Mouse (Mus musculus): ENCODE data around the gene 1520401A03Rik. TPM values are rescaled to one million over a fixed set of nuclear protein-coding genes. Genes with fewer than 3 reads are reported as not detected.

1520401A03Rik gene
- polyA plus RNA-seq, 1 experiment from 2014 or later: not detected

GRCm38 (mm10) chr17:23672761-23673160 is 49.8 kb downstream of the 1520401A03Rik start:
- CTCF ChIA-PET: interaction anchor here (1.2 kb wide), 1 partner anchor 9 kb away, joined by 3 read pairs; no protein-coding TSS in a partner anchor
- no peaks in the 10 kb centered on the region for H3K27me3 ChIP-seq

GRCm38 (mm10) chr17:23671519-23671918 is 51.1 kb downstream of the 1520401A03Rik start:
- ChIA-PET CTCF (no interaction called here), POLR2A (no interaction called here)
- in situ Hi-C loops (cut with MboI; ENCODE audit: low pct_unique_long_range_greater_than_20kb): no loop called here
- no peak for DNase-seq (ENCODE audit: low read depth, low spot score)
- TF ChIP-seq CTCF (IDR thresholded peaks at IDR 0.05): no peak
- no peaks in the 10 kb centered on the region for H3K27me3 ChIP-seq
- no peak for ATAC-seq

More at GRCm38 (mm10) chr17:23672761-23673160, 49.8 kb downstream of the 1520401A03Rik start:
- POLR2A ChIA-PET: interaction anchor here (0.8 kb wide), 1 partner anchor 12 kb away, joined by 3 read pairs; the partner anchor contains the start of gene Bicdl2
- ATAC-seq: no peak
- no peak for TF ChIP-seq CTCF (IDR thresholded peaks at IDR 0.05)
- no peak for DNase-seq (ENCODE audit: low read depth, low spot score)
- in situ Hi-C loops (cut with MboI; ENCODE audit: low pct_unique_long_range_greater_than_20kb): no loop called here

GRCm38 (mm10) chr17:23670516-23671074 is 52.0 kb downstream of the 1520401A03Rik start:
- no peak for TF ChIP-seq CTCF (IDR thresholded peaks at IDR 0.05)
- ATAC-seq (no peak), DNase-seq (ENCODE audit: low read depth, low spot score) (no peak)
- ChIA-PET POLR2A (no interaction called here), CTCF (interaction anchor here (1.0 kb wide), 1 partner anchor 11 kb away, joined by 3 read pairs; no protein-coding TSS in a partner anchor)
- no peaks in the 10 kb centered on the region for H3K27me3 ChIP-seq
- in situ Hi-C loops (cut with MboI; ENCODE audit: low pct_unique_long_range_greater_than_20kb): no loop called here

DNA sequence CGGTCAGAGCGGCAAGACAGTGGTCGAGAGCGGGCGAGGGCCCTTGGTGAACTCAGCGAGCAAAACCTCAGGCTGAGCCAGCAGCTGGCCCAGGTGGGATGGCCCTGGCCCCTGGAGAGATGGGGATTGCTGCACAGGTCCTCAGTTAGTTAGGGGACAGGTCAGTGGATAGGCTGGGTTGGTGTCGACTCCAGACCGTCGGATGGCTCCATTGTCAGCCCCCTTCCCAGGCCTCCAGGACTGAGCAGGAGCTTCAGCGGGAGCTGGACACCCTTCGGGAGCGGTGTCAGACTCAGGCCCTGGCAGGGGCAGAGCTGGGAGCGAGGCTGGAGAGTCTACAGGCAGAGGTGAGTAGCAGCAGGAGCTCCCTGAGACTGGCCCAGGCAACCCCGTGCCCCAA is 57.1 kb downstream of the 1520401A03Rik start:
- ATAC-seq: no peak
- no peak for TF ChIP-seq CTCF (IDR thresholded peaks at IDR 0.05)
- no peak for DNase-seq (ENCODE audit: low read depth, low spot score)
- H3K27me3 ChIP-seq: no peaks in the 10 kb centered on the region
- ChIA-PET CTCF (interaction anchor here (1.5 to 3.7 kb wide), 2 partner anchors 35 to 41 kb away, joined by 4 to 16 read pairs; no protein-coding TSS in a partner anchor), POLR2A (interaction anchor here (1.4 kb wide), 1 partner anchor 9 kb away, joined by 4 read pairs; the partner anchor contains the start of gene Thoc6)
- in situ Hi-C loops (cut with MboI; ENCODE audit: low pct_unique_long_range_greater_than_20kb): no loop called here

DNA sequence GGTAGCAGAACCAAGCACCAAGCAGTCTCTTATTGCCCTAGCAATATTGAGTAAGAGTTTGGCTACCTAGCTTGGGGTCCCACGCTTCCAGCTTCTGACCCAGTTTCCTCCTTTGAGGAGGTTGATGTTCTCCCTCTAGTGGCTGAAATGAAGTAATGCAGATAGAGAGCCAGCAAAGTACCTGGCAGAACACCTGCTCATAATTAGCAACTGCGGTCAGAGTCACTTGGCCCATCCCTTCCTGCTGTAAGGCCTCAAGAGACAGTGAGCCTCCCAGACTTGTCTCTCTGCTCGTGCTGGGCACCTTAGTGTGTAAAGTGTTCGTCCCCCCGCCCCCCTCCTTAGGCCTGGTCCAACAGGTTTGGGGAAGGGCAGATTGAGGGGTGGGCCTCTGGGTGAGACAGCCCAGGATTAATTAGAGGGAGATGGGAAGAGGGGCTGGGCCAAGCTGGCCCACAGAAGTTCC is 58.0 kb downstream of the 1520401A03Rik start:
- DNase-seq (ENCODE audit: low read depth, low spot score): no peak
- CTCF ChIA-PET: interaction anchor here (0.7 to 3.7 kb wide), 10 partner anchors 8 to 103 kb away, joined by 3 to 16 read pairs (median 3); no protein-coding TSS in a partner anchor
- in situ Hi-C loops (cut with MboI; ENCODE audit: low pct_unique_long_range_greater_than_20kb): loop anchor here (5.0 kb wide), 1 partner anchor 38 kb away; no protein-coding TSS in a partner anchor
- no peak for TF ChIP-seq CTCF (IDR thresholded peaks at IDR 0.05)
- no peaks in the 10 kb centered on the region for H3K27me3 ChIP-seq
- ATAC-seq: no peak
- POLR2A ChIA-PET: interaction anchor here (0.8 to 1.4 kb wide), 2 partner anchors 10 to 13 kb away, joined by 3 to 4 read pairs; partner anchors contain the start of gene Thoc6

DNA sequence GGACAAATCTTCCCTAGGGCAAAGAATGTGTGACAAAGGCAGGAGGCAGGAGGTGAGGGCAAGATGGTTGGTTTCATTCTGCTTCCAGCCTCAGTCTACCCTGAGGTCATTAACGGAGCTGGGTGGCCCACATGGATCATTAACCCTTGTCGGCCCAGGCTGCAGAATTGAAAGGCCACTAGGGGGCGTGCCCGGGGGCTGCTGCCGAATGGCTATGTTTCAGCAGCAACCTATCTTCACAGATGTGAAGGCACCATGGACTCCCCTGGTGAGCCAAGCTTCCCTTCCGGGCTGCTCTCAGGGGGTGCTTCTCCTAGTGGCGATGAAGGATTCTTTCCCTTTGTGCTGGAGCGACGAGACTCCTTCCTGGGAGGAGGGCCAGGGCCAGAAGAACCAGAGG is 61.1 kb downstream of the 1520401A03Rik start:
- no peak for DNase-seq (ENCODE audit: low read depth, low spot score)
- POLR2A ChIA-PET: no interaction called here
- CTCF ChIA-PET: interaction anchor here (1.2 to 3.4 kb wide), 5 partner anchors 10 to 45 kb away, joined by 3 to 12 read pairs (median 8); no protein-coding TSS in a partner anchor

GRCm38 (mm10) chr17:23660876-23661200 is 61.7 kb downstream of the 1520401A03Rik start:
- no peaks in the 10 kb centered on the region for H3K27me3 ChIP-seq
- ATAC-seq (no peak), DNase-seq (ENCODE audit: low read depth, low spot score) (no peak)
- CTCF ChIA-PET: interaction anchor here (1.2 to 3.4 kb wide), 6 partner anchors 9 to 46 kb away, joined by 3 to 12 read pairs (median 6); no protein-coding TSS in a partner anchor
- POLR2A ChIA-PET: no interaction called here
- no peak for TF ChIP-seq CTCF (IDR thresholded peaks at IDR 0.05)
- in situ Hi-C loops (cut with MboI; ENCODE audit: low pct_unique_long_range_greater_than_20kb): loop anchor here (5.0 kb wide), 1 partner anchor 41 kb away; no protein-coding TSS in a partner anchor

More for the DNA sequence above, 61.1 kb downstream of the 1520401A03Rik start:
- in situ Hi-C loops (cut with MboI; ENCODE audit: low pct_unique_long_range_greater_than_20kb): loop anchor here (5.0 kb wide), 1 partner anchor 41 kb away; no protein-coding TSS in a partner anchor
- TF ChIP-seq CTCF (IDR thresholded peaks at IDR 0.05): no peak
- ATAC-seq: no peak
- H3K27me3 ChIP-seq: no peaks in the 10 kb centered on the region

DNA sequence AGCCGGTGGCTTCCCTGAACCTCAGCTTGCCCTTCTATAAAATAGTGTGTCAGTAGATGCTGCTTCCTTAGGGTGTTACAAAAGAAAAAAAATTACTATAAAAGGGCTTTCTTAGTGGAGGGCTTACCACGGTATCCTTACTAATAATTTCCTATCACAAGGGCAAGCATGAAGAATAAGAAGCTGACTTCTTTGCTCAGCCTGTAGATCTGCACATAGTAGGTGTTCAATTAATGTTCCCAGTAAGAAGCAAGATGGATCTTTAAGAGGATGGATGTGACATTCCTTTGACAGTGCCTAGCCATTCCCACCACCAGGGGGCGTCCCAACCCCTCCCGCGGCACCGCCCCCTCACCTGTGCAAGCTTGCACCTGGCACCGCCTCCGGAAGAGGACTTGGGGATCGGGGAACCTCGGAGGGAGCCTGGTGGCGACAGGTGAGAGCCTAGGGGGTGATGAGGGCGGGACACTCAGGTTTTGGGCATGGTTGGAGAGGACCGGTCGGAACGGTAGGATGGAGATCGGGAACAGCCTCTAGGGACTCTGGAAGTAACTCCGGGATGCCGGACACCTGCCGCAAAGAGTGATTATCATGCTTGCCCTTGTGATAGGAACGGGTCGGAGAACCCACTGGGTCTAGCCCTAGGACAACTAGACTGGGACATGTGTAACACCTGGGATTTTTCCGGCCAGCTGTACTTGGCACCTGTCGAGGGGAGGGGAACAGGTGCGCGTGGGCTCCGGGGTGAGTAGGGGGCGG is 62.3 kb downstream of the 1520401A03Rik start, which contains the start of gene Bicdl2:
Gene Bicdl2 (plus strand): TSS at position 390 of the 759 bp plus-strand sequence.
- DNase-seq (ENCODE audit: low read depth, low spot score) (no peak), ATAC-seq (no peak)
- POLR2A ChIA-PET: interaction anchor here (0.7 kb wide), 1 partner anchor 12 kb away, joined by 3 read pairs; no protein-coding TSS in a partner anchor
- H3K27me3 ChIP-seq: no peaks in the 10 kb centered on the region
- in situ Hi-C loops (cut with MboI; ENCODE audit: low pct_unique_long_range_greater_than_20kb): loop anchor here (5.0 kb wide), 1 partner anchor 42 kb away; no protein-coding TSS in a partner anchor
- TF ChIP-seq CTCF (IDR thresholded peaks at IDR 0.05): no peak
- CTCF ChIA-PET: interaction anchor here (0.9 to 3.4 kb wide), 11 partner anchors 8 to 100 kb away, joined by 3 to 12 read pairs (median 3); no protein-coding TSS in a partner anchor

DNA sequence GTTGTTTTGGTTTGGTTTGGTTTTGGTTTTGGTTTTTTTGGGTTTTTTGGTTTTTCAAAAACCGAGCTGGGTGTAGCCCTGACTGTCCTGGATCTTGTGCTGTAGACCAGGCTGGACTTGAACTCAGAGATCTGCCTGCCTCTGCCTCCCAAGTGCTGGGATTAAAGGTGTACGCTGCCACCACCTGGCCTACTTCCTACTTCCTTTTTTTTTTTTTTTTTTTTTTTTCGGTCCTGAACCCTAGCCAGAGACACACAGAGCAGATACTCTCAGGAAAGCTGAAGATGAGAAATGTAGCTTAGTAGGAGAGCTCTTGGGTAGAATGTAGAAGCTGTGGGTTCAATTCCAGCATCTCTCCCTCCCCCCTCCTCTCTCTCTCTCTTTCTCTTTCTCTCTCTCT is 64.1 kb downstream of the 1520401A03Rik start:
- DNase-seq (ENCODE audit: low read depth, low spot score): no peak
- in situ Hi-C loops (cut with MboI; ENCODE audit: low pct_unique_long_range_greater_than_20kb): no loop called here
- CTCF ChIA-PET: interaction anchor here (0.7 to 2.0 kb wide), 6 partner anchors 11 to 90 kb away, joined by 3 to 9 read pairs (median 4); no protein-coding TSS in a partner anchor
- no peaks in the 10 kb centered on the region for H3K27me3 ChIP-seq
- POLR2A ChIA-PET: interaction anchor here (0.7 kb wide), 1 partner anchor 103 kb away, joined by 4 read pairs; no protein-coding TSS in a partner anchor
- ATAC-seq: no peak
- no peak for TF ChIP-seq CTCF (IDR thresholded peaks at IDR 0.05)

Other genes starting within 250 kb of the 1520401A03Rik start
- not detected for gene Vmn2r117, start 243.1 kb downstream of the 1520401A03Rik start, polyA plus RNA-seq (2021)
- 8.6 TPM for gene Zfp213, start 158.5 kb downstream of the 1520401A03Rik start, polyA plus RNA-seq (2021)
- 6.8 TPM for gene Zfp13, start 123.3 kb downstream of the 1520401A03Rik start, polyA plus RNA-seq (2021)
- not detected for gene Zscan10, start 121.9 kb downstream of the 1520401A03Rik start, polyA plus RNA-seq (2021)
- not detected for gene Mmp25, start 77.5 kb downstream of the 1520401A03Rik start, polyA plus RNA-seq (2021)
- gene Bicdl2, start 62.3 kb downstream of the 1520401A03Rik start, polyA plus RNA-seq (2021): 0.22 TPM
- 261 TPM for gene Hcfc1r1, start 49.2 kb downstream of the 1520401A03Rik start, polyA plus RNA-seq (2021)
- gene Thoc6, start 48.9 kb downstream of the 1520401A03Rik start, polyA plus RNA-seq (2021): 32.9 TPM
- gene Tnfrsf12a, start 45.3 kb downstream of the 1520401A03Rik start, polyA plus RNA-seq (2021): 421 TPM
- not detected for gene Cldn6, start 43.5 kb downstream of the 1520401A03Rik start, polyA plus RNA-seq (2021)
- gene Cldn9, start 38.8 kb downstream of the 1520401A03Rik start, polyA plus RNA-seq (2021): 0.05 TPM
- gene Pkmyt1, start 3.6 kb upstream of the 1520401A03Rik start, polyA plus RNA-seq (2021): 13.3 TPM
- 7.3 TPM for gene Paqr4, start 18.1 kb upstream of the 1520401A03Rik start, polyA plus RNA-seq (2021)
- not detected for gene Kremen2, start 23.1 kb upstream of the 1520401A03Rik start, polyA plus RNA-seq (2021)
- 96.0 TPM for gene Flywch1, start 48.8 kb upstream of the 1520401A03Rik start, polyA plus RNA-seq (2021)
- gene Flywch2, start 63.3 kb upstream of the 1520401A03Rik start, polyA plus RNA-seq (2021): 7.9 TPM
- gene Srrm2, start 67.7 kb upstream of the 1520401A03Rik start, polyA plus RNA-seq (2021): 314 TPM
- 610 TPM for gene Elob, start 106.4 kb upstream of the 1520401A03Rik start, polyA plus RNA-seq (2021)
- gene Prss33, start 113.3 kb upstream of the 1520401A03Rik start, polyA plus RNA-seq (2021): not detected
- gene Prss32, start 121.1 kb upstream of the 1520401A03Rik start, polyA plus RNA-seq (2021): 0.45 TPM
- 0.35 TPM for gene Prss41, start 121.4 kb upstream of the 1520401A03Rik start, polyA plus RNA-seq (2021)
- gene Prss21, start 145.3 kb upstream of the 1520401A03Rik start, polyA plus RNA-seq (2021): not detected
- not detected for gene Dcpp1, start 158.1 kb upstream of the 1520401A03Rik start, polyA plus RNA-seq (2021)
- not detected for gene Dcpp2, start 158.1 kb upstream of the 1520401A03Rik start, polyA plus RNA-seq (2021)
- gene Dcpp3, start 194.7 kb upstream of the 1520401A03Rik start, polyA plus RNA-seq (2021): not detected
- not detected for gene Sbp, start 218.9 kb upstream of the 1520401A03Rik start, polyA plus RNA-seq (2021)
- gene Sbpl, start 232.5 kb upstream of the 1520401A03Rik start, polyA plus RNA-seq (2021): not detected